Mouse (Mus musculus) CH12.LX (cell line): Measurements from ENCODE around the gene Aspa. TPM values are rescaled to one million over a fixed set of nuclear protein-coding genes. Genes with fewer than 3 reads are reported as not detected.

Experiments
- DNase-seq: peaks from one replicate; pipeline ENCODE4 v3.0.0-alpha.2; 2013; ENCODE audit errors: extremely low read depth
- H3K27ac ChIP-seq: 2 replicates; pipeline ENCODE4 v1.5.1; 2012; ENCODE audit warnings: low read depth, mild to moderate bottlenecking, control low read depth, moderate library complexity; ENCODE audit not compliant: insufficient read depth
- H3K27me3 ChIP-seq: replicated peaks from 2 replicates; pipeline ENCODE3; 2012; ENCODE audit warnings: inconsistent platforms
- H3K36me3 ChIP-seq, 2 experiments: replicated peaks in 1 of 2; 2 replicates each; pipeline versions ENCODE3 to v1.6.1; 2012; ENCODE audit warnings: inconsistent platforms in 1 of 2, low read length in 1 of 2, mild to moderate bottlenecking in 1 of 2, mixed read lengths in 1 of 2, moderate library complexity in 1 of 2; ENCODE audit not compliant: control insufficient read depth in 1 of 2, insufficient read depth in 1 of 2
- H3K4me1 ChIP-seq, 2 experiments: 2 replicates each; pipeline ENCODE4 v1.6.1; 2012; ENCODE audit warnings: inconsistent platforms in 1 of 2, moderate library complexity in 1 of 2; ENCODE audit not compliant: insufficient read depth in 2 of 2, control insufficient read depth in 1 of 2
- H3K4me2 ChIP-seq: 2 replicates; pipeline ENCODE4 v1.6.1; 2012; ENCODE audit warnings: low read depth, mild to moderate bottlenecking, control low read depth; ENCODE audit not compliant: poor library complexity, insufficient read depth, severe bottlenecking
- H3K4me3 ChIP-seq, 3 experiments: fragments of 150-350 bp in 1 of 3; sonication (generic) in 1 of 3; replicated peaks in 1 of 3; 2 replicates each; pipeline versions ENCODE3 to v1.5.1; 2011 to 2012; ENCODE audit warnings: low read depth in 2 of 3, low read length in 2 of 3, mild to moderate bottlenecking in 2 of 3, moderate library complexity in 2 of 3, control low read depth in 1 of 3, improper control_type of control experiment in 1 of 3, inconsistent platforms in 1 of 3, mixed read lengths in 1 of 3; ENCODE audit not compliant: poor library complexity in 1 of 3
- H3K79me2 ChIP-seq: replicated peaks from 2 replicates; pipeline ENCODE4 v1.6.1; 2012; ENCODE audit warnings: mild to moderate bottlenecking, moderate library complexity; ENCODE audit not compliant: control insufficient read depth, poor library complexity, insufficient read depth, severe bottlenecking; ENCODE audit errors: extremely low read depth
- H3K9ac ChIP-seq: 2 replicates; pipeline ENCODE4 v1.6.1; 2012; ENCODE audit warnings: low read depth, mild to moderate bottlenecking, control low read depth, moderate library complexity; ENCODE audit not compliant: insufficient read depth
- H3K9me3 ChIP-seq: replicated peaks from 2 replicates; pipeline ENCODE3; 2012; ENCODE audit warnings: low read length, inconsistent platforms, mixed read lengths
- CHD1 ChIP-seq: IDR thresholded peaks from 2 replicates; pipeline ENCODE4 v1.6.1; 2012; ENCODE audit warnings: low read depth, low read length, improper control_type of control experiment, inconsistent platforms
- CHD2 ChIP-seq: IDR thresholded peaks from 2 replicates; pipeline ENCODE4 v1.6.1; 2011; ENCODE audit warnings: low read length, improper control_type of control experiment
- CTCF ChIP-seq, 2 experiments: IDR thresholded peaks in 1 of 2; conservative IDR thresholded peaks in 1 of 2; 2 replicates each; pipeline ENCODE4 v1.5.1; 2011 to 2012; ENCODE audit warnings: low read depth in 2 of 2, low read length in 2 of 2, improper control_type of control experiment in 1 of 2, inconsistent platforms in 1 of 2, mild to moderate bottlenecking in 1 of 2, moderate library complexity in 1 of 2
- E2F4 ChIP-seq: IDR thresholded peaks from 2 replicates; pipeline ENCODE4 v1.6.1; 2011; ENCODE audit warnings: low read depth, low read length, improper control_type of control experiment; ENCODE audit not compliant: insufficient replicate concordance
- ELF1 ChIP-seq: IDR thresholded peaks from 2 replicates; pipeline ENCODE4 v1.6.1; 2014; ENCODE audit warnings: low read depth, mild to moderate bottlenecking, inconsistent platforms, low read length, improper control_type of control experiment
- ETS1 ChIP-seq: conservative IDR thresholded peaks from 2 replicates; pipeline ENCODE4 v1.6.1; 2012; ENCODE audit warnings: low read depth, mild to moderate bottlenecking, inconsistent platforms, low read length, improper control_type of control experiment, moderate library complexity
- GABPA ChIP-seq: IDR thresholded peaks from 2 replicates; pipeline ENCODE4 v1.6.1; 2012; ENCODE audit warnings: low read depth, low read length, improper control_type of control experiment, inconsistent platforms; ENCODE audit not compliant: insufficient replicate concordance
- HCFC1 ChIP-seq: IDR thresholded peaks from 2 replicates; pipeline ENCODE4 v1.6.1; 2012; ENCODE audit warnings: low read depth, mild to moderate bottlenecking, inconsistent platforms, low read length, improper control_type of control experiment
- JUND ChIP-seq: conservative IDR thresholded peaks from 2 replicates; pipeline ENCODE4 v1.6.1; 2011; ENCODE audit warnings: low read depth, low read length, improper control_type of control experiment
- KAT2A ChIP-seq: IDR thresholded peaks from 2 replicates; pipeline ENCODE4 v1.6.1; 2012; ENCODE audit warnings: low read length, improper control_type of control experiment, inconsistent platforms; ENCODE audit not compliant: insufficient replicate concordance
- MAFK ChIP-seq: IDR thresholded peaks from 2 replicates; pipeline ENCODE4 v1.6.1; 2011; ENCODE audit warnings: low read length, improper control_type of control experiment; ENCODE audit not compliant: insufficient replicate concordance
- MAX ChIP-seq: IDR thresholded peaks from 2 replicates; pipeline ENCODE4 v1.6.1; 2011; ENCODE audit warnings: low read length, improper control_type of control experiment
- MAZ ChIP-seq: IDR thresholded peaks from 2 replicates; pipeline ENCODE4 v1.6.1; 2012; ENCODE audit warnings: low read depth, mild to moderate bottlenecking, inconsistent platforms, low read length, improper control_type of control experiment, moderate library complexity
- MEF2A ChIP-seq: IDR thresholded peaks from 2 replicates; pipeline ENCODE4 v1.6.1; 2014; ENCODE audit warnings: low read depth, mild to moderate bottlenecking, inconsistent platforms, low read length, improper control_type of control experiment, borderline replicate concordance
- NELFE ChIP-seq: IDR thresholded peaks from 2 replicates; pipeline ENCODE4 v1.6.1; 2011; ENCODE audit warnings: low read depth, low read length, improper control_type of control experiment
- NRF1 ChIP-seq: IDR thresholded peaks from 2 replicates; pipeline ENCODE4 v1.6.1; 2014; ENCODE audit warnings: low read depth, mild to moderate bottlenecking, inconsistent platforms, low read length, improper control_type of control experiment, moderate library complexity
- PAX5 ChIP-seq: IDR thresholded peaks from 2 replicates; pipeline ENCODE4 v1.6.1; 2012; ENCODE audit warnings: low read length, inconsistent platforms, mixed read lengths
- POLR2AphosphoS2 ChIP-seq: IDR thresholded peaks from 2 replicates; pipeline ENCODE4 v1.6.1; 2011; ENCODE audit warnings: low read depth, low read length, improper control_type of control experiment
- RAD21 ChIP-seq: IDR thresholded peaks from 2 replicates; pipeline ENCODE4 v1.6.1; 2011; ENCODE audit warnings: low read depth, mild to moderate bottlenecking, low read length, improper control_type of control experiment, moderate library complexity
- SIN3A ChIP-seq: IDR thresholded peaks from 2 replicates; pipeline ENCODE4 v1.6.1; 2012; ENCODE audit warnings: low read length, improper control_type of control experiment, inconsistent platforms
- SMC3 ChIP-seq: IDR thresholded peaks from 2 replicates; pipeline ENCODE4 v1.6.1; 2011; ENCODE audit warnings: low read depth, low read length, improper control_type of control experiment
- TCF12 ChIP-seq: IDR thresholded peaks from 2 replicates; pipeline ENCODE4 v1.6.1; 2014; ENCODE audit warnings: low read depth, mild to moderate bottlenecking, inconsistent platforms, low read length, improper control_type of control experiment
- USF1 ChIP-seq: IDR thresholded peaks from 2 replicates; pipeline ENCODE4 v1.6.1; 2014; ENCODE audit warnings: low read depth, mild to moderate bottlenecking, inconsistent platforms, low read length, improper control_type of control experiment
- USF2 ChIP-seq: conservative IDR thresholded peaks from 2 replicates; pipeline ENCODE4 v1.6.1; 2011; ENCODE audit warnings: low read depth, low read length, improper control_type of control experiment
- ZC3H11A ChIP-seq: IDR thresholded peaks from 2 replicates; pipeline ENCODE4 v1.6.1; 2012; ENCODE audit warnings: low read depth, mild to moderate bottlenecking, inconsistent platforms, low read length, improper control_type of control experiment
- ZKSCAN1 ChIP-seq: IDR thresholded peaks from 2 replicates; pipeline ENCODE4 v1.6.1; 2012; ENCODE audit warnings: low read depth, inconsistent platforms, low read length, improper control_type of control experiment, borderline replicate concordance
- ZMIZ1 ChIP-seq: IDR thresholded peaks from 2 replicates; pipeline ENCODE4 v1.6.1; 2012; ENCODE audit warnings: low read depth, mild to moderate bottlenecking, inconsistent platforms, low read length, improper control_type of control experiment
- ZNF384 ChIP-seq: IDR thresholded peaks from 2 replicates; pipeline ENCODE4 v1.6.1; 2012; ENCODE audit warnings: low read depth, low read length, improper control_type of control experiment, inconsistent platforms
- dilution Hi-C: fragments of 300-500 bp; cut with MboI; formaldehyde crosslinking; loops from 2 replicates; pipeline ENCODE4 v1.14.3; 2020; ENCODE audit warnings: low sequenced_read_pairs; ENCODE audit not compliant: extremely low pct_unique_long_range_greater_than_20kb, extremely low pct_ligation_motif_present
- in situ Hi-C: fragments of 300-500 bp; cut with MboI; formaldehyde crosslinking; loops from 3 replicates; pipeline ENCODE4 v1.14.3; 2019; ENCODE audit warnings: low sequenced_read_pairs, low pct_ligation_motif_present, low pct_unique_long_range_greater_than_20kb, mixed read lengths
- polyA plus RNA-seq: library from polyadenylated mRNA; unstranded; fragments of >175 nt; gene quantifications from 2 replicates; pipeline ENCODE4 v1.2.1, GENCODE M21; 2012; ENCODE audit warnings: low read depth; ENCODE audit not compliant: insufficient read length
- total RNA-seq, 2 experiments: library from RNA; depleted of rRNA; stranded (reverse); fragments of 300-350 nt in 1 of 2; fragments of >200 nt in 1 of 2; gene quantifications; 2 replicates each; pipeline ENCODE4 v1.2.3; 2012 to 2014

The Aspa gene
- total RNA-seq (2012; rRNA removed), result not detected in 2 replicates
- total RNA-seq (2014; rRNA removed), result not detected in 2 replicates
- polyA plus RNA-seq, result not detected in 2 replicates

GRCm38 (mm10) chr11:73329442-73329841 is at the start of gene Aspa, which contains the start of the genes Gm49340 and Spata22:
TSS of gene Aspa (minus strand) at chr11:73329596.
TSS of gene Gm49340 (plus strand) at chr11:73329741.
TSS of gene Spata22 (plus strand) at chr11:73329741.
- DNase-seq, result no peak
- Histone ChIP-seq H3K4me1 (no peaks in the 10 kb centered on the region), H3K27me3 (peaks cover 68% of the 10 kb centered on the region), H3K9me3 (peaks cover 4% of the 10 kb centered on the region), H3K27ac (no peak within 1 kb of the TSS), H3K4me2 (no peak within 1 kb of the TSS), H3K36me3 (no peaks in the 10 kb centered on the region), H3K4me3 (no peak within 1 kb of the TSS), H3K79me2 (no peaks in the 10 kb centered on the region), H3K9ac (no peak within 1 kb of the TSS)
- dilution Hi-C loops, result no loop called here
- TF ChIP-seq ETS1, result no peak
- no peak for TF ChIP-seq SIN3A
- no peak for TF ChIP-seq SMC3
- no peak for TF ChIP-seq TCF12
- TF ChIP-seq ELF1, result no peak
- no peak for TF ChIP-seq ZNF384
- no peak for TF ChIP-seq CTCF (conservative IDR thresholded peaks at IDR 0.05 in 1 of 2, IDR thresholded peaks at IDR 0.05 in 1 of 2; ENCODE audit: low read depth in 2 of 2, low read length in 2 of 2)
- TF ChIP-seq MAX, result no peak
- TF ChIP-seq JUND, result no peak
- no peak for TF ChIP-seq GABPA
- no peak for TF ChIP-seq RAD21
- no peak for TF ChIP-seq MEF2A
- TF ChIP-seq NRF1, result no peak
- no peak for TF ChIP-seq PAX5
- TF ChIP-seq USF1, result no peak
- TF ChIP-seq CHD1, result no peak
- TF ChIP-seq HCFC1, result no peak
- TF ChIP-seq POLR2AphosphoS2, result no peak
- no peak for TF ChIP-seq NELFE
- in situ Hi-C loops, result no loop called here

GRCm38 (mm10) chr11:73370946-73371345 is 41.5 kb upstream of the Aspa start, which contains the start of gene Olfr376:
TSS of gene Olfr376 (plus strand) at chr11:73371246.
- Histone ChIP-seq H3K4me3 (no peak within 1 kb of the TSS), H3K9me3 (peaks cover 2% of the 10 kb centered on the region), H3K27ac (no peak within 1 kb of the TSS)
- DNase-seq, result no peak
- TF ChIP-seq MAZ (no peak), POLR2AphosphoS2 (no peak), SIN3A (no peak), ZKSCAN1 (no peak), NELFE (no peak), SMC3 (no peak), CHD2 (no peak), ZNF384 (no peak), ZMIZ1 (no peak), MAX (no peak), PAX5 (no peak), ETS1 (no peak), E2F4 (no peak), MAFK (no peak), ELF1 (no peak), KAT2A (no peak), USF2 (no peak), ZC3H11A (no peak)
- TF ChIP-seq, all 38 proteins: peak for 0
- Histone ChIP-seq H3K4me1 (peaks cover 0 to 3% of the 10 kb centered on the region in 2 experiments; a peak in 1 of 4 replicates), H3K36me3 (no peaks in the 10 kb centered on the region), H3K9ac (no peak within 1 kb of the TSS), H3K79me2 (no peaks in the 10 kb centered on the region), H3K27me3 (peaks cover 55% of the 10 kb centered on the region), H3K4me2 (no peak within 1 kb of the TSS)
- dilution Hi-C loops, result no loop called here
- in situ Hi-C loops, result no loop called here
